Mouse (Mus musculus): ENCODE data around the gene Myof.

Gene Myof

DNA sequence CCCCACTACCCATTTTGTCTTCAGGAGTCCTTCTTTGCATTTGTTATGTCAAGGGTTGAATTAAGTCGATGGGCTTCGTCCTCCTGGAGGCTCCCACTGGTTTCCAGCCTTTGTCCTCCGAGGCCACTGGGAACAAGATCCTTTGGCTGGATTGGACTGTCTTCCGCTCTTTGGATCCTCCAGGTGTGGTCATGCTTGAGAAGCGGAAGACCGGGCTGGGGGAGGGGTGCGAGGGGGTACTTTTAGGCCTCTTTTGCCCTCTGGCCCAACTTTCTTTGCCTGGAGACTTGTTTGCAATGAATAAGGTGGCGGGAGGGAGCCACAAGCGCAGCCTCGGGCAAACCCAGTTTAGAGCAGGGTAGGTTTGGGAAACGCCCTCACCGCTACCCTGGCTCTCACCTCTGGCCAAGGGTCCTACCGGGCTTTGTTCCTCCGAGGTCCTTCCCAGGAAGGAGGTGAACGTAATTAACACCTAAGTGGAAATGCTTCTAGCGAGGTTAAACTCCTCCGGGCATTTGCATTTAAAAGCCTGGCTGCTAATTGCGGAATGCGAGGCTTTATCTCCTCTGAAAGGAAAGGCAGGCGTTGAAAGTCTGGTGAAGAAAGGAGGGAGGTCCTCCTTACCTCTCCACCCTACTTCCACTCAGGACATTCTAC lies 165.7 kb downstream of the Myof start:
- in situ Hi-C loops (cut with MboI, MseI) = no loop called here

DNA sequence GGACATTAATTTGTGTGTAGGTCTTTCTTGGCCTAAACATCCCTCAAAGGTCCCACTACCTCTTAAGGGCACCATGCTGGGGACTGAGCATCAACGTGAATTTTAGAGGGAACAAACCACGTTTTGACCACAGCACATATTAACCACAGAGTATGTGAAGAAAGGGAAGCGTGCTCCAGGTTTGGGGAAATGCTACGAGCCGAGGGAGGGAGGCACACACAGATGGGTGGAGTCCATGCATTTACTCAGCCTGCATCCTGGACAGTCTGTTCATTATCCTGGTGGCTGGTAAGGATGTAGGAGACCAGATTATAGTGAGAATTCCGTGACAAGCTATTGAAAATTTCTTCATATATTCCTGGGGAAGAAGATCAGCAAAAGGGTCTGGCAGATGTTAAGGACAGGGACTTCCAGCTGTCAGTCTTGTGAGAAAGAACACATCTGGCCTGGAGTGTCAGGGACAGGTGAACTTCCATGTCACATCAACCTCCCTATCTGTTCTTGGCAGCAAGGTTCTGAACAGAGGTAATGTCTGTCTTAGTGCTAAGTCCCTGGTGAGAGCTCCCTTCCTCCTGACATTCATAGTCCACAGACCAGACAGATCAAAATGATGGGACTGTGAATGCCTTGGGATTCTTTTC lies 166.7 kb downstream of the Myof start:
- in situ Hi-C loops (cut with MboI, MseI) = no loop called here

DNA sequence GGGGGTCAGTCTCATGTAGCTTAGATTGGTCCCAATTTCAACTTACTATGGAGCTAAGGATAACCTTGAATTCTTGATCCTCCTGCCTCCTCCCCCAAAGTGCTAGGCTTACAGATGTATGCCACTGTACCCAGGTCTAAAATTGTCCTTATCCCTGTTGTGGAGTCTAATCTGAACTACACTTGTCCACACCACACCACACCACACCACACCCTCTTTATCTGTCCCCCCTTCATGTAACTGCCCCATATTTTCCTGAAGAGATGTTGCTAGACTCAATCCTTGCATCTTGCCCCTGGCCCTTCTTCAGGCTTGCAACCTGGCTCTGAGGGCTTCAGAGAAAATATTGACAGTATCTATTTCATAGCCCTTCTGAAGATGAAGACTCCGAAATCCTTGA lies 169.9 kb downstream of the Myof start:
- in situ Hi-C loops (cut with MboI, MseI) = no loop called here

DNA sequence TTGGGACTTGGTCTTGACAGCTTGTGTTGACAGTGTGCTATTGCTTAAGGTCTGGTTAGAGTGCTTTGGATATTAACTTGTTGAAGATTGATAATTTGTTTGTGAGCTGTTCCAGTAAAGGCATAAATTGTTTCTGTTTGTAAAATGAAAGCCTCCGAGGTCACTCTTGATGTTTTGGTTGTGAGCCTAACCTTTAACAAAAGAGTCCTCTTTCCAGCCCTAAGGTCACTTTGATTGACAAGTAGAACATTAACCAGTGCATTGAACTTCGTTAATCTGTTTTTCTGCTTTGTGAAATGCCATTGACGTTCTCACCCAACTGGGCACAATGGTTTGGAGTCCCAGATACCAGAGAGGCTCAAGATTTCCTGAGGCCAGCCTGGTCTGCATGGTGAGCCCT lies 175.8 kb downstream of the Myof start:
- in situ Hi-C loops (cut with MboI, MseI) = loop anchor here (10.0 kb wide), 2 partner anchors 583 to 1027 kb away; no protein-coding TSS in a partner anchor

DNA sequence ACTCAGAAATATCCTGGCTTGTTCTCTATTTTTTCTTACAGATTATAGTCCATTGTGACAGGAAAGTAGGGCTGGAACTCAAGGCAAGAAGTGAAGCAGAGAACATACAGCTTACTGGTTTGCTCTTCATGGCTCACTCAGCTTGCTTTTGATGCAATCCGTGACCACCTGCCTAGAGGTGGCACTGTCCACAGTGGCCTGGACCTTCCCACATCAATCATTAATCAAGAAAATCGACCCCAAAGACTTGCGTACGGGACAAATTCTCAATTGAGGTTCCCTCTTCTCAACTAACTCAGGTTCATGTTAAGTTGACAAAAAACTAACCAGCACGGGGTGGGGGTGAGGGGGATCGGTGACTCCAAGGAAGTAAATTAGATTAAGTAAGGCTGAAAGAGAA lies 176.4 kb downstream of the Myof start:
- in situ Hi-C loops (cut with MboI, MseI) = loop anchor here (10.0 kb wide), 2 partner anchors 582 to 1028 kb away; no protein-coding TSS in a partner anchor

DNA sequence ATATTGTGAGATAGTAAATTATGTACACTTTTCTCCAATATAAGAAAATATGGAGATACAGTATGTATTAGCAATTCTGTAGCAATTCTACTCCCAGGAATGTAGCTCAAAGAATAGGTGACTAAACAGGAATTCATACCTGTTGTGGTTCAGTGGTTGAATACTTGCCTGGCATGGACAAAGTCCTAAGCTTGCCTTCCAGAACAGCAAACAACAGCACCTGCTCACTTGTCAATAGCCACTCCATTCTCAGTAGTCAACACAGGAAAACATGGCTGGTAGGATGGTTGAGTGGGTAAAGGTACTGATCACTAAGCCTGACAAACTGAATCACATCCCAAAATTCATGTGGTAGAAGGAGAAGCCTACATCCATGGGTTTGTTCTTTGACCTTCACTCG lies 182.2 kb downstream of the Myof start:
- in situ Hi-C loops (cut with MboI, MseI) = loop anchor here (10.0 kb wide), 2 partner anchors 576 to 1034 kb away; no protein-coding TSS in a partner anchor

DNA sequence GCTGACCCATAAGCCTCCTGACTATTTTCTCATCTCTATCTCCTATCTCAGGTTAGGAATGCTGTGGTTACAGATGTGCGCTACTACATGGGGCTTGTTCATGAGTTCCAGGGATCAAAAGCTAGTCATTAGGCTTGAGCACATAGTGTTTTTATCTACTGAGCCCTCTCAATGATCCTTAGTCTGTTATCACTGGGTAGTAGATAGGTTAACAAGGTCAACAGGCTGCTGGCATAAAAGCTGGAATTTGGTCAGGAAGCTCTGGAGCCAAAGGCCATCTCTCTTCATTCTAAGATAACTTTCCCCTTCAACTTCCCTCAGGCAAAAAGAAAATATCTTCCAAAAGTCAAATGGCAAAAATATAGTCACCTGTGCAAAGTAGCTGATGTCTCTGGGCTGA lies 183.1 kb downstream of the Myof start:
- in situ Hi-C loops (cut with MboI, MseI) = loop anchor here (10.0 kb wide), 2 partner anchors 575 to 1035 kb away; no protein-coding TSS in a partner anchor

DNA sequence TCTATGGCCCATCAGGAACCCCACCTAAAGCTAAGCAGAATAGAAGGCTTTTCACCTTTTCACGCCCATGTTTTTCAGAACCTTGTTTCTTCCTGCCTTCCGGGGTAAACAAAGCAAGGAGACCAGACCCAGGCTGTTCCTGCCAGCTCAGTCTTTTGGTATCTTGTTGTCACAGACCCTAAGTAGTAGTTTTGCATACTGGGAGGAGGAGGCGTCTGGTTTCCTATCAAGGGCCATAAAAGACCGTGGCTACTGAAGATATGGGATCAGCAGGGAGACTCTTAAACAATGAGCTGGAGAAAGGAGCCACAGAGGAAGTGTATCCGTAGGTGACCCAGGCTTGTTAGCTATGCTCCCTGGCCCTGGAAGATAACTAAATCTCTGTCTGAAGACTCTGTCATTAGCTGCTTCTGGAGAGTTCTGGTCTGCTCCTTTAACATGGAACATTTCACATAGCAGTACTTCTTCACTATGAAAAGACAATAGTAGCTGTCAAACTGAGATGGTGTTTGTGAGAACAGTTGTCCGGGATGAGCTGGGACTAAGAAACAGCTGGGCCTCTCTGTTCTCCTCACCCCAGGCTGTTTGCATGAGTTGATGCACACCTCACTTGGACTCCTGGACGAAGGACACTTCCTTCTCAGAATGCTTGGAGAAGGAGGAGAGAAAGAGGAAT lies 184.8 kb downstream of the Myof start:
- in situ Hi-C loops (cut with MboI, MseI) = no loop called here

DNA sequence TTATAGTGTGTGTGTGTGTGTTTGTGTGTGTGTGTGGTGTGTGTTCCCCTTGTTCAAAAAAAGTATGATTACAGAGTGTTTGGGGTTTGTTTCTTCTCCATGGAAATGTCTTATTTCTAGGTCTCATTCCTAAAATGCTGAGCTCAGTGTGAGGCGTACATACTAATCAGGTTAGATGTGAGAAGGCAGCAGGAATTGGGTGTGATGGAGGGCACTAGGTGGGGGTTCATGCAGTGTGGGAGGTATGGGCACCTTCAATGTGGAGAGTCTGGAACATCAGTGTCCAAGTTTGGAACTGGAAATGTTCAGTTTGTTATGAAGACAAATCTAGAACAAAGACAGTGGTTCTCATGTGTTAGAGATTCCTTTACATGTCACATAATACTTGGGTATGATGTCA lies 191.3 kb downstream of the Myof start:
- in situ Hi-C loops (cut with MboI, MseI) = no loop called here

DNA sequence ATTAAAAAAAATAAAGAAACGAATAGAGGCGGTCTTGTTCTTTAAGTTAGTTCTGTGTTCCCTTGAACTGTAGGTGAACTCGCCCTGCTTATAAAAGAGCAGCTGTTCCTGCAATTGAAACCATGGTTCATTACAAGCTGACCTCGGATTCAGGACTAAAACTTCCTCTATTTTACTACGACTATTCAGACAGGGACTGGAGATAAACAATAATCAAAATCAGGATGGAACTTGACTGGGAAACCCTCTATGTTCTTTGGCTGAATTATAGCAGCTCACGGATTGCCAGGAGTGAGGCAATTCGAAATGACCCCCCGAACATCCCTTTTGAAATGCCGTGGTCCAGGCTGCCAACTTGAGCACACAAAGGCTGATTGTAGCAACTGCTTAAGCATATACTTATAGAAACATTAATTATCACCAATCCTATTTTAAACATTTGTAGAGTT lies 191.8 kb downstream of the Myof start:
- in situ Hi-C loops (cut with MboI, MseI) = no loop called here

All from T-helper 2 cell (primary cell).